Mouse (Mus musculus): Measurements from ENCODE around the gene Slc6a5. TPM values are rescaled to one million over a fixed set of nuclear protein-coding genes. Genes with fewer than 3 reads are reported as not detected.

Slc6a5 gene
- polyA plus RNA-seq, 1 experiment: not detected

DNA sequence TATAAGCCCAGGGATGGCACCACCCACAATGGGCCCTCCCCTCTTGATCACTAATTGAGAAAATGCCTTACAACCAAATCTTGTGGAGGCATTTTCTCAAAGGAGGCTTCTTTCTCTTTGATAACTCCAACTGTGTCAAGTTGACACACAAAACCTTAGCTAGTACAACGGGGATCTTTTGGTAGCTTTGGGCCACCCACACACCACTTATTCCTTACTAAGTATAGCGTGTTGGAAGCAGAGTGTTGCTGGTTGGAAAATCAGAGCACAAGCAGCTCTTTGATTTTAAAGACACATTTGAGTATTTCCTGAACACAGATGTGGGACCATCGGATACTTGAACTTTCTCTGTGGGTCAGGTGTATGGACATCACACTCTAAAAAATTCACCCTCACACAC lies 26.9 kb downstream of the Slc6a5 start:
- H3K36me3 ChIP-seq (ENCODE audit: control insufficient read depth, insufficient read depth): no peaks in the 10 kb centered on the region
- H3K79me2 ChIP-seq (ENCODE audit: control insufficient read depth, insufficient read depth): no peaks in the 10 kb centered on the region
- no peak overlapping the region for H3K4me2 ChIP-seq (ENCODE audit: low read depth)
- no peak overlapping the region for H3K4me3 ChIP-seq
- TF ChIP-seq TCF12 (IDR thresholded peaks at IDR 0.05; ENCODE audit: insufficient read depth, poor library complexity, severe bottlenecking): no peak
- TF ChIP-seq MYOD1 (IDR thresholded peaks at IDR 0.05; ENCODE audit: control insufficient read depth in 1 of 3, insufficient read length in 2 of 3, low read depth in 2 of 3): no peak
- no peak for TF ChIP-seq USF1 (IDR thresholded peaks at IDR 0.05; ENCODE audit: low read depth)
- no peak for TF ChIP-seq E2F4 (IDR thresholded peaks at IDR 0.05; ENCODE audit: insufficient read depth)
- TF ChIP-seq TCF3 (IDR thresholded peaks at IDR 0.05; ENCODE audit: insufficient read length, low read depth): no peak
- TF ChIP-seq SRF (IDR thresholded peaks at IDR 0.05; ENCODE audit: control insufficient read depth, insufficient read length, low read depth): no peak
- TF ChIP-seq CEBPB (IDR thresholded peaks at IDR 0.05; ENCODE audit: insufficient read depth, poor library complexity, severe bottlenecking): no peak
- TF ChIP-seq POLR2A (IDR thresholded peaks at IDR 0.05; ENCODE audit: insufficient read length, low read depth): no peak
- TF ChIP-seq MAX (IDR thresholded peaks at IDR 0.05; ENCODE audit: low read depth): no peak
- no peak for TF ChIP-seq MYOG (IDR thresholded peaks at IDR 0.05; ENCODE audit: control insufficient read depth in 1 of 3, insufficient read depth in 1 of 3, insufficient read length in 2 of 3, low read depth in 2 of 3)
- no peak for TF ChIP-seq REST (IDR thresholded peaks at IDR 0.05; ENCODE audit: insufficient read depth, insufficient read length)
- TF ChIP-seq POLR2AphosphoS2 (IDR thresholded peaks at IDR 0.05; ENCODE audit: insufficient read length, low read depth): no peak
- H3ac ChIP-seq (ENCODE audit: control insufficient read depth, insufficient read length): no peak overlapping the region
- peaks cover 7% of the 10 kb centered on the region for H3K27me3 ChIP-seq (ENCODE audit: control insufficient read depth, insufficient read depth, insufficient read length)

DNA sequence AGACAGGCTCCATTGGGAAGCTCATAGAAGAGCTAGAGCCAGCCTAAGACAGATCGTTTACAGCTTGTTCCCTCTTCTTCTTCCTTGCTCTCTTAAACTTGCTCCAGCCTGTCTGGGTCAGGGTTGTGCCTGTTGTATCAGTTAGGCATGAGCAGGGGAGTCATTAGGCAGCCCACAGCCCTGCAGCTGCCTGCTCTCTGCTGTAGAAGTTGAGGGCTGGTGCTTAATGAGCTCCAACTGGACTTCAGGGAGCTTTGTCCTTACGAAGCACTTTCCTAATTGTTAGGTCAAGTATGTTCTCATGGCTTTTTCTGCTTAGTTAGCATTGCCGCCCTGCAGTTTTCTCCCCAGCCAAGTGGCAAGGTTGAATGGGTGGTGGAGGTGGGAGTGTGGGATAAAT lies 32.1 kb downstream of the Slc6a5 start:
- H3ac ChIP-seq (ENCODE audit: control insufficient read depth, insufficient read length): no peak overlapping the region
- no peaks in the 10 kb centered on the region for H3K79me2 ChIP-seq (ENCODE audit: control insufficient read depth, insufficient read depth)
- no peak for TF ChIP-seq E2F4 (IDR thresholded peaks at IDR 0.05; ENCODE audit: insufficient read depth)
- no peak for TF ChIP-seq MAX (IDR thresholded peaks at IDR 0.05; ENCODE audit: low read depth)
- no peak overlapping the region for H3K4me2 ChIP-seq (ENCODE audit: low read depth)
- no peaks in the 10 kb centered on the region for H3K36me3 ChIP-seq (ENCODE audit: control insufficient read depth, insufficient read depth)
- H3K27me3 ChIP-seq (ENCODE audit: control insufficient read depth, insufficient read depth, insufficient read length): peaks cover 16% of the 10 kb centered on the region
- H3K4me3 ChIP-seq: no peak overlapping the region

DNA sequence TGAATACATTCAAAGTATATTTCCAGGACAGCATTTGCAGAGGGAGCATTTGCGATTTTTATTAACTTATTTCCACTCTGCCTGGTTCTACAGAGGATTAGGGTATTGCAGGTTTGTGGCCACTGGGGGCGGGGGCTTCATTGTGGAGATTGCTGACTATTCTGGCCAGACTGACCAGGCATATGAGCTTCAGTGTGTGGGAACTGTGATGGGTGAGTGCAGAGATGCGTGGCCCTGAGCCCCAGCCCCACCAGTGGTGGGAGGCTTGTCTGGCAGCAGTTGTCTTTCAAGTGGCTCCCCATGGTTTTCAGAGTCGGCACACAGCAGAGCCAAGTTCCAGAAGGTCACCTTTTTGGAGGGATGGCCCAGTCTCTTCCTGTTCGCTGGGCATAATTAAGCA lies 32.5 kb downstream of the Slc6a5 start:
- no peak for TF ChIP-seq USF1 (IDR thresholded peaks at IDR 0.05; ENCODE audit: low read depth)
- TF ChIP-seq TCF3 (IDR thresholded peaks at IDR 0.05; ENCODE audit: insufficient read length, low read depth): no peak
- no peak for TF ChIP-seq MAX (IDR thresholded peaks at IDR 0.05; ENCODE audit: low read depth)
- no peak for TF ChIP-seq CEBPB (IDR thresholded peaks at IDR 0.05; ENCODE audit: insufficient read depth, poor library complexity, severe bottlenecking)
- no peak for TF ChIP-seq E2F4 (IDR thresholded peaks at IDR 0.05; ENCODE audit: insufficient read depth)
- no peak for TF ChIP-seq POLR2A (IDR thresholded peaks at IDR 0.05; ENCODE audit: insufficient read length, low read depth)
- TF ChIP-seq TCF12 (IDR thresholded peaks at IDR 0.05; ENCODE audit: insufficient read depth, poor library complexity, severe bottlenecking): no peak
- TF ChIP-seq POLR2AphosphoS2 (IDR thresholded peaks at IDR 0.05; ENCODE audit: insufficient read length, low read depth): no peak
- no peak for TF ChIP-seq REST (IDR thresholded peaks at IDR 0.05; ENCODE audit: insufficient read depth, insufficient read length)
- TF ChIP-seq MYOG (IDR thresholded peaks at IDR 0.05; ENCODE audit: control insufficient read depth in 1 of 3, insufficient read depth in 1 of 3, insufficient read length in 2 of 3, low read depth in 2 of 3): no peak
- no peak for TF ChIP-seq SRF (IDR thresholded peaks at IDR 0.05; ENCODE audit: control insufficient read depth, insufficient read length, low read depth)
- TF ChIP-seq MYOD1 (IDR thresholded peaks at IDR 0.05; ENCODE audit: control insufficient read depth in 1 of 3, insufficient read length in 2 of 3, low read depth in 2 of 3): no peak
- no peaks in the 10 kb centered on the region for H3K79me2 ChIP-seq (ENCODE audit: control insufficient read depth, insufficient read depth)
- H3K27me3 ChIP-seq (ENCODE audit: control insufficient read depth, insufficient read depth, insufficient read length): peaks cover 16% of the 10 kb centered on the region
- no peak overlapping the region for H3ac ChIP-seq (ENCODE audit: control insufficient read depth, insufficient read length)
- H3K4me2 ChIP-seq (ENCODE audit: low read depth): no peak overlapping the region
- H3K36me3 ChIP-seq (ENCODE audit: control insufficient read depth, insufficient read depth): no peaks in the 10 kb centered on the region
- no peak overlapping the region for H3K4me3 ChIP-seq

DNA sequence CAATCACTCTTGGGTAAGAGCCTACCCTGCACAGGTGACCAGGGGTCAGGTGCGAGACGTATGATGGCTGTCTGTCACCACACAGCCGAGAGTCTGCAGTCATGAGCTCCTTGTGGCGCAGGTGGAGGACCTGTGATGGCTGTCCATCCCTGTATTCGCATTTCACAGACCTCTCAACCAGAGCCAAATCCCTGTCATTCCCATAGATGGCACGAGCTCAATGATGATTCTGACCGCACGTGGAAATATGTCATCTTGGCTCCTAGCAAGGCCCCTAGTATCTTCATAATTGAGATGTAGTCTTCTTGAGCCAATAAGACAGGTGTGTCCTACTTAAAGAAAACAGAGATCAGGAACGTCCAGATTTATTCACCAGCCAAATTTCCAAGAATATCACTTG lies 36.7 kb downstream of the Slc6a5 start:
- no peak overlapping the region for H3K4me2 ChIP-seq (ENCODE audit: low read depth)
- no peak overlapping the region for H3ac ChIP-seq (ENCODE audit: control insufficient read depth, insufficient read length)
- no peak for TF ChIP-seq POLR2A (IDR thresholded peaks at IDR 0.05; ENCODE audit: insufficient read length, low read depth)
- no peak for TF ChIP-seq POLR2AphosphoS2 (IDR thresholded peaks at IDR 0.05; ENCODE audit: insufficient read length, low read depth)
- TF ChIP-seq TCF12 (IDR thresholded peaks at IDR 0.05; ENCODE audit: insufficient read depth, poor library complexity, severe bottlenecking): no peak
- TF ChIP-seq REST (IDR thresholded peaks at IDR 0.05; ENCODE audit: insufficient read depth, insufficient read length): no peak
- no peak for TF ChIP-seq MYOD1 (IDR thresholded peaks at IDR 0.05; ENCODE audit: control insufficient read depth in 1 of 3, insufficient read length in 2 of 3, low read depth in 2 of 3)
- H3K27me3 ChIP-seq (ENCODE audit: control insufficient read depth, insufficient read depth, insufficient read length): peaks cover 31% of the 10 kb centered on the region
- H3K79me2 ChIP-seq (ENCODE audit: control insufficient read depth, insufficient read depth): no peaks in the 10 kb centered on the region
- no peak overlapping the region for H3K4me3 ChIP-seq
- H3K36me3 ChIP-seq (ENCODE audit: control insufficient read depth, insufficient read depth): no peaks in the 10 kb centered on the region

DNA sequence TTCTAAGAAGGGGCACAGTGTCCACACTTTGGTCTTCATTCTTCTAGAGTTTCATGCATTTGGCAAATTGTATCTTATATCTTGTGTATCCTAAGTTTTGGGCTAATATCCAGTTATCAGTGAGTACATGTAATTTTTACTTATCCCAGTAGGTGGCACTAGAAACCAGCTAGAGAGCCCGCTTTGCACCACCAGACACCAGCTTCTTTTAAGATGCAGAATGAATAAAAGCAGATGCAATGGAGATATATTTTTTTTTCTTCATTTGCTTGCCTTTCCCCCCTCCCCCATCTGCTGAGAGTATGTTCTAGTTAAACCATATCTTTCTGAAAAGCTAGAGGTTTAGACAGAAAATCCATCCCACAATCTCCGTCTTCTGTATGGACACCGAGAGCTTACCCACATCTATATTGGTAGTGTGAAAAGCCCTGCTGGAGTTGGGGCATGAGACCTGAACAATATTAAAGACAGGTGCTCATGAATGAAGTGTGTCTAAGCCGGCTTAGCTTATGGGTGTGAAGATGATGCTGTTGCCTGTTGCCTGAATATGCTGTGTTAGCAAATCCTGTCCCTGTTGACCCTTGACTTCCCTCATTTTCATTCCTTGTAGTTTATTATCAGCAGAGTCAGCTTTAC lies 43.7 kb downstream of the Slc6a5 start:
- Histone ChIP-seq H3K4me3 (no peak overlapping the region), H3K79me2 (ENCODE audit: control insufficient read depth, insufficient read depth) (no peaks in the 10 kb centered on the region), H3K36me3 (ENCODE audit: control insufficient read depth, insufficient read depth) (no peaks in the 10 kb centered on the region), H3K27me3 (ENCODE audit: control insufficient read depth, insufficient read depth, insufficient read length) (peaks cover 8% of the 10 kb centered on the region), H3K4me2 (ENCODE audit: low read depth) (no peak overlapping the region), H3ac (ENCODE audit: control insufficient read depth, insufficient read length) (no peak overlapping the region)
- TF ChIP-seq TCF3 (IDR thresholded peaks at IDR 0.05; ENCODE audit: insufficient read length, low read depth) (no peak), MAX (IDR thresholded peaks at IDR 0.05; ENCODE audit: low read depth) (no peak), TCF12 (IDR thresholded peaks at IDR 0.05; ENCODE audit: insufficient read depth, poor library complexity, severe bottlenecking) (no peak), REST (IDR thresholded peaks at IDR 0.05; ENCODE audit: insufficient read depth, insufficient read length) (no peak), USF1 (IDR thresholded peaks at IDR 0.05; ENCODE audit: low read depth) (no peak), MYOG (IDR thresholded peaks at IDR 0.05; ENCODE audit: control insufficient read depth in 1 of 3, insufficient read depth in 1 of 3, insufficient read length in 2 of 3, low read depth in 2 of 3) (no peak), POLR2A (IDR thresholded peaks at IDR 0.05; ENCODE audit: insufficient read length, low read depth) (no peak), SRF (IDR thresholded peaks at IDR 0.05; ENCODE audit: control insufficient read depth, insufficient read length, low read depth) (no peak), CEBPB (IDR thresholded peaks at IDR 0.05; ENCODE audit: insufficient read depth, poor library complexity, severe bottlenecking) (no peak), POLR2AphosphoS2 (IDR thresholded peaks at IDR 0.05; ENCODE audit: insufficient read length, low read depth) (no peak), MYOD1 (IDR thresholded peaks at IDR 0.05; ENCODE audit: control insufficient read depth in 1 of 3, insufficient read length in 2 of 3, low read depth in 2 of 3) (no peak)
